Mouse (Mus musculus) mature B cell (primary cell): Measurements from ENCODE around the gene Adamts13.

Source experiments
- in situ Hi-C: fragments of 300-500 bp; cut with MboI; formaldehyde crosslinking; loops from 2 replicates; pipeline ENCODE4 v1.14.3; 2019

Gene Adamts13

GRCm38 (mm10) chr2:27036003-27036402, 62.8 kb downstream of the Adamts13 start:
- in situ Hi-C loops, result loop anchor here (10.0 kb wide), 1 partner anchor 101 kb away; the partner anchor contains the start of genes Stkld1 and Surf4

GRCm38 (mm10) chr2:27037008-27037407, 63.8 kb downstream of the Adamts13 start:
- in situ Hi-C loops, result loop anchor here (10.0 kb wide), 1 partner anchor 102 kb away; the partner anchor contains the start of genes Stkld1 and Surf4

- in situ Hi-C loops, result loop anchor here (10.0 kb wide), 1 partner anchor 104 kb away; the partner anchor contains the start of genes Stkld1 and Surf4
Measured at GRCm38 (mm10) chr2:27038596-27038995, 65.4 kb downstream of the Adamts13 start.

GRCm38 (mm10) chr2:27039286-27039685, 66.1 kb downstream of the Adamts13 start:
- in situ Hi-C loops, result loop anchor here (10.0 kb wide), 1 partner anchor 104 kb away; the partner anchor contains the start of genes Stkld1 and Surf4

GRCm38 (mm10) chr2:27042131-27042844, 69.1 kb downstream of the Adamts13 start:
- in situ Hi-C loops, result loop anchor here (10.0 kb wide), 1 partner anchor 193 kb away; no protein-coding TSS in a partner anchor

- in situ Hi-C loops, result loop anchor here (10.0 kb wide), 1 partner anchor 191 kb away; no protein-coding TSS in a partner anchor
Measured at GRCm38 (mm10) chr2:27043461-27043860, 70.2 kb downstream of the Adamts13 start.

DNA sequence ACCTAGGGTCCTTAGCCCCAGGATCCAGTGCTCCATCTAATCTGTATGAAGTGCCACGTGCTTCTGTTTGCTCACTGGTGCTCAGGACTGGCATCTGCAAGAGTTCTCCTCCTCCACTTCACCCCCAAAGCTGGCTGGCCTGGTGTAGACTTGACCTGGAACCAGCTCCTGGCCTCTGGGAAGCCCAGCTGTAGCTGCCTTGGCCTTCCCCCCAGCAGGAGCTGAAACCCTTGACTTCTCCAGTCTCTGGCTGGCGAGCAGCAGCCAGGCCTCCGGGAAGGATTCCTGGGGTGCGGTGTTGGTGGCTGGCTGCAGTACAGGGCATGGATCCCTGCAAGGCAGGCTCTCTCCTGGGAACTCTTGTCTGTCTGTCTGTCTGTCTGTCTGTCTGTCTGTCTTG, 71.0 kb downstream of the Adamts13 start:
- in situ Hi-C loops, result loop anchor here (10.0 kb wide), 1 partner anchor 191 kb away; no protein-coding TSS in a partner anchor

DNA sequence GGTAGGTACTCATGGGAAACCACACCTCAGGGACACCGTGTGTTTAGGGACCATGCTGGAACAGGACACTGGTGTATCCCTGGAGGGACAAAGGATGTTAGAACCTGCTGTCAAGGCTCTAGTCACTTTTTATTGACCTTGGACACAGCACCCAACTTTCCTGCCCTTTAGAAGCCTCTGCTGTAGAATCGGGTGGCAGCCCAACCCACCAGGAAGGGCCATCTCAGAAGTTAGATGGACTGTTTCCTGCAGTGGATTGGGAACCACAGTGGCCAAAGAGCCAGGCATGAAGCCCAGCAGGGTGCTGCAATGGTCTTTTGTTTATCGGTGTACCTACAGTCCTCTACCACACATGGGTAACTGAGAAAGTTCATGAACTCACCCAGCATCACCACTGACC, 71.4 kb downstream of the Adamts13 start:
- in situ Hi-C loops, result loop anchor here (10.0 kb wide), 1 partner anchor 190 kb away; no protein-coding TSS in a partner anchor

GRCm38 (mm10) chr2:27045979-27046770, 73.0 kb downstream of the Adamts13 start:
- in situ Hi-C loops, result loop anchor here (10.0 kb wide), 1 partner anchor 189 kb away; no protein-coding TSS in a partner anchor

DNA sequence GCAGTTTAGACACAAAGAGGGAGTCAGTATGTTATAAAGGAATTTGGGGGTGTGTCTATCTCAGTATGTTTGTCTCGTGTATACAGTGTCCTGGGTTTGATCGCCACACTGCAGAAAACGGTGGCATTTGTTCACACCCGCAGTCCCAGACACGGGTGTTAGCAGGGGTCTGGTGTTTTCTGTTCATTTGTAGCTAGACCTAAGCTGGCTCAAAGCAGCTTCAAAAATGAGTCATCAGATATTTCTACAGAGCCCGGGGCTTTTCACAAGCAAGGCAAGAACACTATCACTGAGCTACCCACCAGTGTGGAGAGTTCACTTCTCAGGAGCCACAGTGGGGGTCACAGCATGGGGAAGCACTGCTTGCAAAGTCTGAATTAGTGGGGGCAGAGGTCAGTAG, 76.2 kb downstream of the Adamts13 start:
- in situ Hi-C loops, result loop anchor here (10.0 kb wide), 1 partner anchor 185 kb away; no protein-coding TSS in a partner anchor

DNA sequence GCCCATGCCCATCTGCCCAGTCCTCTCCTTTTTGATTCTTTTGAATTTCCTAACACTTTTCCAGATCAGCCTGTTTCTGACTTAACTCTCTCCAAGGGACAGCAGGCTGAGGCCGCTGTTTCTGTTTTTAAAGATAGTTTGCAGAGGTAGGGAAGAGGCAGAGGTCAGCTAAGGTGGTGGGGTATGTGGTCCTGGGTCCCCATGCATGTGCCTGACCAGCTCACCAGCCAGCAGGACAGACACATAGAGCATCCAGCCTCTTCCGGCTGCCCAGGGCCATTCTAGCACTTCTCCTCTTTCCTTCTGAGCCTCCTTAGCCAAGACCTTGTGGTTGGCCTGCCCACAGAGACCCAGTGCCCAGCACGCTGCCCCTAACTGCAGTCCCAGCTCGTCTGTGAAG, 85.0 kb downstream of the Adamts13 start:
- in situ Hi-C loops, result no loop called here

DNA sequence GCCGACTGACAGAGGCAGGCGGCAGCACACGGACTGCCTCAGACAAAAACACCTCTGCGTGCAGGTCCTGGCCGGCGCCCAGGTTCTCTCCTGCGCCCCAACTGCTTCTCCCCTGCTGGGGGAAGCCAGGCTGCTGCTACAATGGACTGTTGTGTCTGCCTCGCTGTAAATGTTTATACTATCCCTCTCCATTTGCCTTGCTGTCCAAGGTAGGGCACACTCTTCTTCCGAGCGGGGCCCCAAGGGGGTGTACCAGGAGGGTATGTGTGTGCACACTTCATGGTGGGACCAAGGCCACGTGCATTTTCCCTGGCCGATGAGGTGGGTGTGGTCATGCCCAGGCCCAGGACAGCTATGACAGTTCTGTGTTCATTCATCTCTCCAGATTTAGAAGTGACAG, 85.5 kb downstream of the Adamts13 start:
- in situ Hi-C loops, result no loop called here

GRCm38 (mm10) chr2:27059187-27059586, 86.0 kb downstream of the Adamts13 start:
- in situ Hi-C loops, result no loop called here
